Mouse (Mus musculus) right cerebral cortex, adult 18-20 months (tissue): ENCODE data around the gene Limk2.

Source experiments
- DNase-seq: peaks from one replicate; pipeline ENCODE4 v3.0.0; 2022; ENCODE audit warnings: mixed read lengths

Gene Limk2

DNA sequence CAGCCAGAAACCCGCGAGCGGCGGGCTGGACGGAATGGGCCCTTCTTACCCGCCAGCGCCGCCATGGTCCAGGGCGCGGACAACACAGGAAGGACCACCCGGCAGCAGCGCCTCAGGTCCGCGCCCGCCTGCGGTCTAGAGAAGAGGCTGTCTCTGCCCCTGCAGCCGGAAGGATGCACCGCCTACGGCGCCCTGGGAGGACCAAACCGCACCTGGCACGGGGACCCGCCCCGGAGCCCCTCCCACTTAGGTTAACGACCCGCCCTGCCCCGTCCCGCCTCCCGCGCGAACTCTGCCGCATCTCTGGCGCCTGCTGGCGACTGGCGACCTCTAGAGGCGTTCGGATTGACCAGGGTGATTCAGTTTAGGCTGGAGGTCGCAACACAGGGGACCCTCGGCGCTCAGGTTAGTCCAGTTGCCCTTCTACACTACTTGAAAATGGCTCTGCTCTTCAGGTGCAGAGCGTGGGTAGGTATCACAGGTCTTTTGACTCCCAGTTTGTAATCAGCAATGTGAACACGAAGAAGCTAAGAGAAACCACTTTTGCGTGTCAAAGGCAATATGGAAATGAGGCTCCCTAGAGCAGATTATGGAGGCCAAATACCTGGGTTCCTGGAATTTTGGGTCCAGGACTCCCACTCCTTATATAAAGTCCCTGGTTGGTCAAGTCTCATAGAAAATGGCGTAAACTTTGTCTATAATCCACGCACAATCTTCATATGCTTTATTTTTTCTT lies at the start of gene Limk2:
Limk2 (minus strand) TSS at position 193 of the 736 bp plus-strand sequence.
- peak; percentile 89 for DNase-seq

DNA sequence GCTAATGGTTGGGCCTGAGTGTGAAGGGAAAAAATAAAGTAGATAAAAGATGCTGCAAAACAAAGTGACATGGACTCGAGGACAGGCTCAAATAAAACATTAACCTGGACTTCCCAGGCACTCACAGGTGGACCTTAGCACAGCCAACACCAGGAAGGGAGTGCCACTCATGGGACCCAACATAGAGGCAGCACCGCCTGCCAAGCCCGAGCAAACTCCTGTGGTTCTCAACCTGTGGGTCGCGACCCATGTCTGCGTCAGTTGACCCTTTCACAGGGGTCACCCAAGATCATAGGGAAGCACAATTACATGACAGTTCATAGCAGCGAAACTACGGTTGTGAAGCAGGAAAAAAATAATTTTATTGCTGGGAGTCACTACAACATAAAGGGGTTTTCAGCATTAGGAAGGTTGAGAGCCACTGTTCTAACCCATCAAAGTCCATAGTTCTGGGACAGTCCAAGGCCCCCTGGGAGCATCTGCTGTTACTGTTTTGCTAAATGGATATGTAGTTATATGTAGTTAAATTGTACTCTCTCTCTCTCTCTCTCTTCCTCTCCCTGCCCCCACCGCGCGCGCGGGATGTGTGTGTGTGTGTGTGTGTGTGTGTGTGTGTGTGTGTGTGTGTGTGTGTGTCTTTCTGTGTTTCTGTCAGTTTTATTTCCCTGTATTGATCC lies 49.6 kb upstream of the Limk2 start:
- DNase-seq, result no peak

GRCm38 (mm10) chr11:3456354-3456753 lies 47.4 kb upstream of the Limk2 start:
- DNase-seq, result peak; percentile 51

DNA sequence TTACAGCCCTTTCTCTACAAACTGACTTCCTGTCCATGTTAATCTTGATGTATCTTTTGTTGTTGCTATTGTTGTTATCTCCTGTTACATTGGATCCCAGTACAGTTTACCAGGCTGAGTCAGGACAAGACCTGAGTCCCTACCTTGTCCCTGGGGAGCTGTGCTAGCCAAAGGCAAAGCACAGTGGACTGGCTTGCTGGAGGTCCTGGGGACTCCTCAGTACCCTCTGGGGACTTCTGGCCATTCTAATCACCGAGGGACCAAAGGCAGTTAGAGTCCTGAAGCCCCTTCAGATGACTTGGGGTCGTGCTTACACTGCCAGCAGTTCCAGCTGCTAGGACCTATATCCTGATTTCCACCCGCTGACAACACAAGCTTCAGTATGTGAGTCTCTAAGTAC lies 45.5 kb upstream of the Limk2 start:
- DNase-seq, result no peak

DNA sequence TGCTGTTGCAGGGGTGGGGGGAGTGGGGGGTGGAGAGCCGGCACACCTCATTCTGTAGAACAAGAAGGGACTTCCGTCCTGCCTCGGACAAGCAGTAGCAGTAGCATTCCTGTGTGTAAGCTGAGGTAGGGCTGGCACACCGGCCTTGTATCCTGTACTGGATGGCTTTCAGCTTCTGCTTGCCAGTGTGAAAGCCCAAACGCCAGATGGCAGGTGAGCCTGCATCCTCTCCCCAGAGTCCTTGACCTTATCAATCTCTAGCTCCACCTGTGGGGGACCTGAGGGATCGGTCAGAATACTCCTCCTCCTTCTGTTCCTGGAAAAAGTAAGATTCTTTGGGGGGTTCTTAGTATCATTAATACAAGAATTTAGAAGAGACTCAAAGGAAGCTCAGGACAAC lies 44.5 kb upstream of the Limk2 start:
- no peak for DNase-seq

DNA sequence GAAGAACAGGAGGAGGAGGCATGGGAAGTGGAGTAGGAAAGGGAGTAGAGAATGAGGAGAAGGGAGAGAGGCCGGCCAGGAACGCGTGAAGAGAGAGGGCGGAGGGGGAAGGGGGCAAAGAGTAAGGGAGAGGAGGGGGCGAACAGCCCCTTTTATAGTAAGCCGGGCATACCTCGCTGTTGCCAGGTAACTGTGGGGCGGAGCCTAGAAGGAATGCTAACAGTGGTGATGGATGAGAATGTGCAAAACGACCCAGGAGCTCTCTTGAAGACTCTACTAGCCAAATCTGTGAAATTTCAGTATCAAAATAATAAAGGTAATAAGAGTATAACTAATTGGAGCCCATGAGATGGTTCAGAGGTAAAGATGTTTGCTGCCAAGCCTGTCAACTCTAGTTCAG lies 43.8 kb upstream of the Limk2 start:
- peak; percentile 26 for DNase-seq

- DNase-seq, result peak; percentile 96
Observed at GRCm38 (mm10) chr11:3452167-3452639, 43.2 kb upstream of the Limk2 start, which contains the start of gene Rnf185. Rnf185 (minus strand) TSS chr11:3452363.

GRCm38 (mm10) chr11:3451701-3452163 lies 42.7 kb upstream of the Limk2 start:
- peak; percentile 57 for DNase-seq

DNA sequence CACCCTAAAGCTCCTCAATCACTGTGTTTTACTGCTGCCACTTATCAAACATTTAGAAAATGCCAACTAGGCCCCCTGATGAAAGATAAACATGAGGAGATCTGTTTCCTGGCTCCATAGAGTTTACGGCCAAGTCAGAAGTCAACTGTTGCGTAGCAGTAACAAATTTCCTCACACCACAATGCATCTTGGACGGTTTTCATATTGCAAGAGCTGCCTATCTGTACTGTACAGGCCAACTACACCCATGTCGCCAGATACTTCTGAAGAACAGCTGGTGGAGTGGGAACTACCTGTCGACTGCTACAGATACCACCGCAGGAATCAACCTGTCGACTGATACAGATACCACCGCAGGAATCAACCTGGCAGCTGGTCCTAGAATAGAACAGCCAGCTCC lies 35.9 kb upstream of the Limk2 start:
- no peak for DNase-seq

- DNase-seq, result no peak
Observed at GRCm38 (mm10) chr11:3443091-3443490, 34.1 kb upstream of the Limk2 start.

DNA sequence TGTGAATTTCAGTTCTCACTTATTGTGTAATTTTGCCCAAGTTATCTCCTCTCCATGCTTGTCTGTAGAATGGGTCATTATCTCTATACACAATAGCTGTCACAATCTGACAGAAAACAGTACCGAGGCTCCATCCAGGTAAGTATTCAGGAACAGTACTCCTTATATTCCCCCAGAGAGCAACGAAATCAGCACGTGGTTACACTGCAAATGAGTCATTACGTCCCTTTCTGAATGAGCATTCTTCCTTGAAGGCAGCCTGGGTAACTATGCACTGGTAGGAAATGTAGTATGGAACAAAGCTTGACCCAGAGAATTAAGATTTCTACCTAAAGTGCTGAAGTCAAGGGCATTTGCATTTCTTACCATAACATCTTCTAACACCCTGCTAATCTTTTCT lies 33.7 kb upstream of the Limk2 start:
- DNase-seq, result no peak

GRCm38 (mm10) chr11:3441696-3442443 lies 32.9 kb upstream of the Limk2 start:
- DNase-seq, result no peak

GRCm38 (mm10) chr11:3437621-3438020 lies 28.6 kb upstream of the Limk2 start:
- DNase-seq, result no peak

- no peak for DNase-seq
Observed at GRCm38 (mm10) chr11:3433809-3434208, 24.8 kb upstream of the Limk2 start.

GRCm38 (mm10) chr11:3431976-3432603 lies 23.1 kb upstream of the Limk2 start:
- no peak for DNase-seq

GRCm38 (mm10) chr11:3431515-3431914 lies 22.5 kb upstream of the Limk2 start:
- DNase-seq, result no peak

DNA sequence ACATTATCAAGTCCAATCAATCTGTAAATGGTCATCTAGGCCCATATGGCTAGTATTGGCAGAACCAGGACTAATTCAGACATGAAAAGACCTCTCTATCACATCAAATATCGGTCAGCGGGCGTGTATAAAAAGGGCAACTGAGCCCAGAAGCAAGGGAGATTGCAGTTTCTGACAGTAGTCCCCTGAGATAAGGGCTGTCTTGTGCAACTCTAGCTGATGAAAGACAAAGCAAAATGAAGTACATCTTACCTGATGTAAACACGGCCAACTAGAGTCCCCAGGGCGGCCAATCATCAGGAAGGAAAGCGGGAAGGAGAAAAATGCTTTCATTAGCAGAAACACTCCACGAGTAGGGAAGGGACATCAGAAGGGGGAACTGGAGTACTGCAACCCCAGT lies 19.6 kb upstream of the Limk2 start:
- no peak for DNase-seq

GRCm38 (mm10) chr11:3427697-3428230 lies 18.8 kb upstream of the Limk2 start:
- no peak for DNase-seq

DNA sequence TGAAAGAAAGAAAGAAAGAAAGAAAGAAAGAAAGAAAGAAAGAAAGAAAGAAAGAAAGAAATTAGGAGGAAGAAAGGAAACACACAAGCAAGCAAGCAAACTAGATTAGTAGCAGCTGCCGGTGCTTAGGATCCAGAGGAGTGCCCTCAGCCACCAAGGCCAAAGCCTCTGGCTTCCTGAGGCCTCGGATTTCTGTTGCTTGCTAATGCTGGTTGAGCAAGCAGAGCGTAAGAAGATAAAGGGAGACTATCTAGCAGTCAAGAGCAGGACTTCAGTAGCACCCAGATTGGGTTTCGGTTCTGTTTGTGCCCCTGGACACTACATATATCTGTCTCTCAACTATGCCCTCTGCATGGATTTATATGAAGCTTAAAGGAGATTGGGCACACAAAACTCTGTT lies 13.3 kb upstream of the Limk2 start:
- DNase-seq, result no peak

- DNase-seq, result no peak
Observed at GRCm38 (mm10) chr11:3418741-3419140, 9.8 kb upstream of the Limk2 start.

DNA sequence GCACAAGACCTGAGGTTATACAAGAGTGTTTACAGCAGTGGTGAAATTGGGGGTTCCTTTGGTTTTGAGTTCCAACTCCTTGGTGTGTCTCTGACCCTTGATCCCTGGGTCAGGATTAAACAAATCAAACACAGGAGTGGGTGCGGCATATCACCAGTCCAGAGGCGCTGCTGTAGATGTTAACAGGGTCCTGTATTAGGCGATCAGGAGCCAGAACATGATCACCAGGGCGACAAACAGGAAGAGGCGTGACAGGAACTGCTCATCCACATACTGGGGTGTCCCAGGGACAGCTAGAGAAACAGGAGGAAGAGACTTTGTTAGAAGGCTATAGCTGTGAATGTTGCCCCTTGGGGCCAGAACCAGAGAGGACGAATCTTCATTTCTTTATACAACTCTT lies 8.8 kb upstream of the Limk2 start:
- no peak for DNase-seq

GRCm38 (mm10) chr11:3416399-3416798 lies 7.4 kb upstream of the Limk2 start:
- no peak for DNase-seq

DNA sequence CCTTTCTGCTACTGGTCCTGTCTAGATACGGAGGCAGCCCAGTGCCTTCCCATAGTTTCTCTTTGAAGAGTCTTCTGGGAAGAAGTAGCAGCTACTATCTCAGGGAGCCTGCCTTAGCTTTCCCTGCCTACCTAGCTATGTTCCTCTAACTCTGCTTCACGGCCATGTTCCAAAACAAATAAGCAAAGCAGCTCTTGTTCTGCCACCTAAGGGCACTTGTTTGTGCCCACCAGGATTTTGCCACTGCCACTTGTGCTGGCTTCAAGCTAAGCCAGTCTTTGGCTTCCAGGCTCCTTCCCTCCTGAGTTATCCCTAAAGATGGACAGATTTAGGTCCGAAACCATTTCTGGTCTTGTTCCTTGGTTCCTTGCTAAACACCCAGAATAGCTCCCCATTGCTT lies 3.1 kb upstream of the Limk2 start:
- DNase-seq, result no peak
